Mouse (Mus musculus) ES-Bruce4 (cell line): ENCODE measurements at regions not wholly inside any gene's neighbourhood (a gene's known extent, or its start where the extent isn't known, plus 50 kb on each side); places are given as distances from the start of the nearest gene placed in this dataset.

ENCODE experiments used
- H3K27ac ChIP-seq: 2 replicates; pipeline ENCODE4 v1.5.1; 2012; ENCODE audit warnings: low read length, inconsistent platforms; ENCODE audit not compliant: insufficient read depth
- H3K27me3 ChIP-seq: 2 replicates; pipeline ENCODE4 v1.6.1; 2012; ENCODE audit warnings: mild to moderate bottlenecking, low read length, inconsistent platforms; ENCODE audit not compliant: control insufficient read depth, poor library complexity, insufficient read depth, severe bottlenecking
- H3K36me3 ChIP-seq: 2 replicates; pipeline ENCODE4 v1.6.1; 2012; ENCODE audit warnings: inconsistent platforms, mild to moderate bottlenecking, low read length, moderate library complexity; ENCODE audit not compliant: control insufficient read depth, poor library complexity, insufficient read depth, severe bottlenecking
- H3K4me1 ChIP-seq: one replicate; pipeline ENCODE4 v1.8.1; 2011; ENCODE audit warnings: low read length; ENCODE audit not compliant: control insufficient read depth, insufficient read depth
- H3K4me3 ChIP-seq: 2 replicates; pipeline ENCODE4 v1.5.1; 2011; ENCODE audit warnings: low read depth, mild to moderate bottlenecking, low read length
- H3K9ac ChIP-seq: 2 replicates; pipeline ENCODE4 v1.6.1; 2012; ENCODE audit warnings: low read depth, mild to moderate bottlenecking, inconsistent platforms; ENCODE audit not compliant: poor library complexity, severe bottlenecking
- H3K9me3 ChIP-seq: replicated peaks from 2 replicates; pipeline ENCODE4 v1.6.1; 2012; ENCODE audit warnings: mild to moderate bottlenecking, low read length, inconsistent platforms; ENCODE audit not compliant: control insufficient read depth, poor library complexity, insufficient read depth, severe bottlenecking
- CTCF ChIP-seq: IDR thresholded peaks from one replicate; pipeline ENCODE4 v1.8.1; 2011; ENCODE audit warnings: low read depth, low read length
- EP300 ChIP-seq: IDR thresholded peaks from 2 replicates; pipeline ENCODE4 v1.6.1; 2011; ENCODE audit warnings: low read depth, low read length; ENCODE audit not compliant: insufficient read depth
- POLR2A ChIP-seq: IDR thresholded peaks from one replicate; pipeline ENCODE4 v1.8.1; 2011; ENCODE audit warnings: low read length; ENCODE audit not compliant: insufficient read depth

GRCm38 (mm10) chr15:8903651-8904050, 64.1 kb upstream of the Ranbp3l start:
- Histone ChIP-seq H3K27me3 (no peaks in the 10 kb centered on the region), H3K4me1 (no peaks in the 10 kb centered on the region), H3K9ac (no peak overlapping the region), H3K27ac (no peak overlapping the region), H3K9me3 (no peaks in the 10 kb centered on the region), H3K4me3 (no peak overlapping the region), H3K36me3 (no peaks in the 10 kb centered on the region)
- TF ChIP-seq CTCF (no peak), EP300 (no peak), POLR2A (no peak)

GRCm38 (mm10) chr15:8897487-8898158, 70.1 kb upstream of the Ranbp3l start:
- Histone ChIP-seq H3K36me3 (no peaks in the 10 kb centered on the region), H3K4me3 (no peak overlapping the region), H3K9ac (no peak overlapping the region), H3K27me3 (no peaks in the 10 kb centered on the region), H3K27ac (no peak overlapping the region), H3K4me1 (no peaks in the 10 kb centered on the region), H3K9me3 (no peaks in the 10 kb centered on the region)
- TF ChIP-seq CTCF = no peak
- TF ChIP-seq POLR2A = no peak
- TF ChIP-seq EP300 = no peak

- no peaks in the 10 kb centered on the region for H3K27me3 ChIP-seq
- TF ChIP-seq EP300 = no peak
- TF ChIP-seq POLR2A = no peak
- no peak for TF ChIP-seq CTCF
- H3K4me1 ChIP-seq = no peaks in the 10 kb centered on the region
- H3K36me3 ChIP-seq = no peaks in the 10 kb centered on the region
- H3K4me3 ChIP-seq = no peak overlapping the region
- H3K27ac ChIP-seq = no peak overlapping the region
- no peaks in the 10 kb centered on the region for H3K9me3 ChIP-seq
- H3K9ac ChIP-seq = no peak overlapping the region
Observed at GRCm38 (mm10) chr15:8896856-8897255, 70.9 kb upstream of the Ranbp3l start.

GRCm38 (mm10) chr15:8896391-8896790, 71.4 kb upstream of the Ranbp3l start:
- Histone ChIP-seq H3K9me3 (no peaks in the 10 kb centered on the region), H3K36me3 (no peaks in the 10 kb centered on the region), H3K9ac (no peak overlapping the region), H3K4me1 (no peaks in the 10 kb centered on the region), H3K27me3 (no peaks in the 10 kb centered on the region), H3K27ac (no peak overlapping the region), H3K4me3 (no peak overlapping the region)
- TF ChIP-seq CTCF = no peak
- no peak for TF ChIP-seq POLR2A
- TF ChIP-seq EP300 = no peak

GRCm38 (mm10) chr15:8885585-8885984, 82.2 kb upstream of the Ranbp3l start:
- Histone ChIP-seq H3K36me3 (no peaks in the 10 kb centered on the region), H3K9ac (no peak overlapping the region), H3K4me1 (no peaks in the 10 kb centered on the region), H3K27me3 (no peaks in the 10 kb centered on the region), H3K27ac (no peak overlapping the region), H3K9me3 (no peaks in the 10 kb centered on the region), H3K4me3 (no peak overlapping the region)
- TF ChIP-seq EP300 (no peak), CTCF (no peak), POLR2A (no peak)

- Histone ChIP-seq H3K4me3 (no peak overlapping the region), H3K9me3 (no peaks in the 10 kb centered on the region), H3K9ac (no peak overlapping the region), H3K4me1 (no peaks in the 10 kb centered on the region), H3K27ac (no peak overlapping the region), H3K36me3 (no peaks in the 10 kb centered on the region), H3K27me3 (no peaks in the 10 kb centered on the region)
- no peak for TF ChIP-seq CTCF
- TF ChIP-seq EP300 = no peak
- TF ChIP-seq POLR2A = no peak
Observed at GRCm38 (mm10) chr15:8884608-8885467, 82.9 kb upstream of the Ranbp3l start.
